Mouse (Mus musculus) adipocyte (in vitro differentiated cells): Measurements from ENCODE around the gene Cyp4a31.
"Not testable (repeated sequence)": the region's sequence is repeated elsewhere in the genome, so short reads cannot be mapped to it uniquely, and the experiment has no call there.

Experiments used
- DNase-seq: peaks from one replicate; pipeline ENCODE4 v3.0.0-alpha.2; 2016; ENCODE audit warnings: low spot score

Gene Cyp4a31

DNA sequence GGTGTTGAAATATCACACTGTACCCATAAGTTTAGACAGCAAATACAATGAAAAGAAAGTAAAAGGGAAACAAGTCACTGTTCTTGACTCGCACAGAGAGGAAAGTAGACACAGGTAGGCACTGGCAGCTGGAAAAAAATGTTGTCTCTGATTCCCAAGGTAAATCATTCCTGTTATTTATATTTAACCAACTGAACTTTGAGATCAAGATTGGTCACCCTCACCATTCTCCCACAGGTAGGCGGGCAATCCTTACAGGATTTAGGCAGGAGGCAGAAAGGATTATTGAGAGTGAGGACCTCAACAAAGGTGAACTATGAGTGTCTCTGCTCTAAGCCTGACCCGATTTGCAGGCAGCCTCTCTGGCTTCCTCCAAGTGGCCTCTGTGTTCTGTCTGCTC lies at the start of gene Cyp4a31:
Gene Cyp4a31 (plus strand): TSS at position 249 of the 400 bp plus-strand sequence.
- no peak for DNase-seq

DNA sequence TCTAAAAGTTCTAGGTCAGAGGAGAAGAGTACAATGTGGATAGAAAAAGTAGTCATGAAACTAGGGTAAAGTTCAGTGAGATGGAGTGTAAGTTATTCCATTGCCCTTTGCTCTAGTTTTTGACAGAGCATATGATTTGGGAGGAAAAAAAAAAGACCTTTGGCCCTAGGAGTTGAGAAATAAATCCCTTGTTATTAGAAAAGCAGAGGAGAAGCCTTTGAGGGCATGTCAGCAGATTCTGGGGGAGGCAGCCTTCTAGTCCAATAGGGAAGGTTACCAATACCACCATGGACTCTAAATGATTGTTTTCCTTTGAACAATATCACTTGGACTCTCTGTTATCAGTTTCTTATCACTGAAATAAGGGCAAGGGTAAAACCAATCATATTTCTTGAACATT lies 49.5 kb upstream of the Cyp4a31 start:
- DNase-seq, result peak; percentile 17

GRCm38 (mm10) chr4:115518000-115518399 lies 45.4 kb upstream of the Cyp4a31 start, which contains the start of gene Cyp4a10:
TSS of gene Cyp4a10 (plus strand) at chr4:115518264.
- DNase-seq, result not testable (repeated sequence)

DNA sequence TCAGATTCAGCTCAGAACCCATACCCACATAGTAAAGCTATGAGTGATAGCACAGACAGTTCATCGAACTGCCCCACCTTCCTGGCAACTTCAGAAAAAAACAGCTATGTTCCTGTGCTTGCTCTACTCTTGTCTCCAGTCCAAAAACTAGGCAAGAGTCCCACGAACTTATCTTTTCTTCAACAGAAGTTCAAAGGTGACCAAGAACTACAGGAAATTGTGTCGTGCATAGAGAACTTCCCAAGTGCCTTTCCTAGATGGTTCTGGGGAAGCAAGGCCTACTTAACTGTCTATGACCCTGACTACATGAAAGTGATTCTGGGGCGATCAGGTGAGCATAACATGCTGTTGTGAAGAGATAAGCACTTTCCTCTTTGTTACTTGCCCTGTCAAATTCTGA lies 44.0 kb upstream of the Cyp4a31 start:
- no peak for DNase-seq

GRCm38 (mm10) chr4:115521766-115522165 lies 41.7 kb upstream of the Cyp4a31 start:
- no peak for DNase-seq

DNA sequence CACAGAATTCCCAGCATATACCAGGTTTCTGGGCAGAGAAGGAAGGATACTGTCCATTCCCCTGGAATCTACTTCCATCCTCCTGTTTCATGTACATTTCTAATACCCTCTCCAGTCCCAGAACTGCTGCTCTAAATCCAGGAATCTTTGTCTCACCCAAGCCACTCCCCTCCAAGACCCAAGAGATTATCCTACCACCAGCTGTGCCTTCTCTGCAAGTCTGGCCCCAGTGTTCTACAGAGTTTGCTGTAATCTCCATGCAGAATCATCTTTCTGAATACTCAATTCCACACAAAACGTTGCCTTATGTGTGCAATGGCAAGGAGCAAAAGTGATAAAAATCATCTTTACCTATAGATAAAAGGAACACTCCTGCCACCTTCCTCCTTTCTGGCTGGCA lies 18.3 kb upstream of the Cyp4a31 start:
- DNase-seq, result no peak

DNA sequence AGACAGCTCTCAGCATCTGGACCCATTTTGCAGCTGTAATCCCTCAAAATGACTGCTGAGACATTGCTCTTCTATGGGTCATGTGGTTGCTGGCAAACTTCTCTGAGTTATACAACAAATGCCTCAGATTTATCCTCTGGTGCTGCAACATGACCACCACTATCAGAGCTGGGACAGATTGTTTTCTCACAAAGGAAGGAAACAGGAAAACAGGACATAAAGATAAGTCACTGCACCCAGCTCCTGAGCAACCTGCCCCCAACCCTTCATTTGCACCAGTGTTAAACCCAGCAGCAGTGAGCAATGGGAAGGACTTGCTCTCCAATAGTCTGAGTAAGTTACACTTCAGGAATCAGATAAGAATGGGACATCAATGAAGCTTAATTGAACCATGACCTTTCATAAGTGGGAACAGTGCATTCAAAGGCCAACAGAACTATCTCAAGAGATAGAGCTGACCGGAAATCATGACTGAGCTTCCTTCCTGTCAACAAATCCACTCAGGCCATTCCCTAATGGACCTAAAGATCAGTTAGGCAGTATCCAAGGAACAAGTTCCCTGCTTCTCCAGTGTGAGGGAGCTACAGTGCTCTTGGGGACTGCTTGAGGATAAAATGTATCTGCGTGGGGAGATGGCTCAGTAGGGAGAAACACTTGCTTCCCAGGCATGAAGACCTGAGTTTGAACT lies 17.2 kb upstream of the Cyp4a31 start:
- DNase-seq, result no peak

DNA sequence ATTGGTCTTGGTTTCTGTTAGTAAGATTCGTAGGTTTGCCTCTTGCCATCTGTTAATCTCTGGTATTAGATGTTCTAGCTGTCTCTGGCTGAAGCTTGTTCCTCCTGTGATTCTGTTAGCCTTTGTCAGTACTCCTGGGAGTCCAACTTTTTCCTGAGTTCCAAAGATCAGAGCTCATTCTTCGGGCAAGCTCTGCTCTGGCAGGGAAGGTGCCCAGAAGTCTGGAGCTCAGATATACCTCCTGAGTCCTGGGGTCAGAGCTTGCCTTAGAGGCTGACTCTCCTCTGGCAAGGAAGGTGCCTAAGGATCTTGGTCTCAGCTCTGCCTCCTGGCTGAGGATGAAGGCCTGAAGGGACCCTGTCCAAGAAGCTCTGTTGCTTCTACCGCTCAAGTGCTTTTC lies 10.7 kb upstream of the Cyp4a31 start:
- no peak for DNase-seq

- DNase-seq, result peak; percentile 14
Measured at GRCm38 (mm10) chr4:115555513-115555912, 7.9 kb upstream of the Cyp4a31 start.

DNA sequence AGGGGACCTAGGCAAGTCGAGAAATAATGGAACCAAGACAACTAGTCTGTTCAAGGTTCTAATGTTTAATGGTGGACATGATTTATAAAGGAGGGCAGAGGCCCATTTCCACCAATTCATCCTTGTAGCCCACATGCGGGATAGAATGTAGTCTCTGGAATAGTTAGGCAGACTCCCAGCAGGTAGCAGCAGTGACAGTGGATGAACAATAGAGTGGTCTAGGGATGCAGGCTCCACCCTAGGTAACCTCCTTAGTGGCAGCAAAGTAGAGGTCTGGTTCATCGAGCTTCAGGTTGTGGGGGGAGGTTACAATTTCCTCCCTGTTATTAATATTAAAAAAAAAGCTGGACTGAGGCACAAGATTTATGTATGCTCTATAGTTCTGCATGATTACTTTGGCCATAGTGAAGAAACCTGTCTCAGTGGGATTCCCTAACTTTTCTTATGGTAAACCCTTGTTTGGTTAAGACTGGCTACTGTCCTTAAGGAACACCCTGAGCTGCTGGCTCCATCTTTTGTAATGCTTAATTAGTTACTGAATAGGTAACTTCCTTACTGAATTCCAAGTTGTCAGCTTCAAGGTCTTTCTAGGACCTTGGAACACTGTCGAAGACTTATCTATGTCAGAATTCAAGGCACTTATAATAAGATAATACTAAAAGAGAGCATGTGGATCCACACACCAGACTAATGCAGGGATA lies 5.4 kb upstream of the Cyp4a31 start:
- DNase-seq, result no peak

- not testable (repeated sequence) for DNase-seq
Measured at GRCm38 (mm10) chr4:115561236-115561635, 2.2 kb upstream of the Cyp4a31 start.

DNA sequence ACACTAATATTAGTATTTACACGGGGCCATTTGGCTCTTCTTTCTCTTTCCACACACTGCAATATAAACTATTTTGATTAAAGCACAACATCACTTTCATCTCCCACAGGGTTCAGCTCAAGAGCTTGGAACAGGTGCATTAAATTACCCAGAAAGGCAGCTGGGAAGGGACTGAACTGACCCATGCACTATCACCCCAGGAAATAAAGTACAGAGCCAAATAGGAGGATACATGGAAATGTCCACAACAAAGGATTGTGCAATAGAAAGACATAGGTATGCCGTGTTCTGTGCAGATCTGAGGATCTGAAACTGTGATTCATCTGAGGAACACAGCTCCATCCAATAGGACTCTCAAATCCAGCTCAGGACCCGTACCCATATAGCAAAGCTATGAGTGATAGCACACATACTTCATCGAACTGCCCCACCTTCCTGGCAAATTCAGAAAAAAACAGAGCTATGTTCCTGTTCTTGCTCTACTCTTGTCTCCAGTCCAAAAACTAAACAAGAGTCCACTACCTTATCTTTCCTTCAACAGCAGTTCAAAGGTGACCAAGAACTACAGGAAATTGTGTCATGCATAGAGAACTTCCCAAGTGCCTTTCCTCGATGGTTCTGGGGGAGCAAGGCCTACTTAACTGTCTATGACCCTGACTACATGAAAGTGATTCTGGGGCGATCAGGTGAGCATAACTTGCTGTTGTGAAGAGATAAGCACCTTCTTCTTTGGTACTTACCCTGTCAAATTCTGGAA lies 1.2 kb downstream of the Cyp4a31 start:
- not testable (repeated sequence) for DNase-seq

GRCm38 (mm10) chr4:115575255-115575654 lies 11.8 kb downstream of the Cyp4a31 start:
- DNase-seq, result no peak

DNA sequence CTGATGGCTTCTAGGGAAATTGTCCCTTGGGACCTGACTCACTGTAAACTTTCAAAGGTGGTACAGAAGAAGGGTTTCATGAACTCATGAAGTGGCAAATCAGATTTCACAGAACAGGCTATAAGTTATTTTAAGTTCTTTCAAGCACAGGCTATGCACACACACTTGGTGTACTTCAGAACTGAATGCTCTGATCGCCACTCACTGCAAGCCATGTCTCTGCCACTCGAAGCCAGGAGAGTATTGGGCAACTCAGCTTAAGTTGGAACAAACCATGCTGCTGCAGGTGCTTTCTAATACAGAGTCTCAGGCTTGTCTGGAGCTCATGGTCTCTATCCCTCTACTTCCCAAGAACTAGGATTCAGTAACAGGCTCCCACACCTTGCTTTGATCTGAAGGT lies 12.3 kb downstream of the Cyp4a31 start:
- no peak for DNase-seq

- no peak for DNase-seq
Measured at GRCm38 (mm10) chr4:115583036-115583435, 19.6 kb downstream of the Cyp4a31 start.

DNA sequence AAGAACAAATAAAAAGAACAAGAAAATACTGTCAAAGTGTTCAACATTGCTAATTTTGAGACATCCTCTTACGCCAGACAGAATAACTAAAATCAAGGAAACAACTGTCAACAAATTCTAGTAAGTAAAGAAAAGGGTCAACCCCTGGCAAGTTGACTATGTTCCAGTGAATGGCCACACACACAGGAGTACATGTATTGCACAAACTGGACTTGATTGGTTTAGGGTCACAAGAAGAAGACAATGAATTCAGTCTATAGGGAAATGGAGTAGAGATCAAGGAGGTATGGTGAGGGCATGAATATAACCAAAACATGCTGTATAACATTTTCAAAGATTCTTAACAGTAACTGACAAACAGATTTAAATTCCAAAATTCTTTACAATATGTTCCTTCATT lies 32.9 kb downstream of the Cyp4a31 start:
- DNase-seq, result peak; percentile 24

- DNase-seq, result peak; percentile 30
Measured at GRCm38 (mm10) chr4:115596824-115597336, 33.4 kb downstream of the Cyp4a31 start.

DNA sequence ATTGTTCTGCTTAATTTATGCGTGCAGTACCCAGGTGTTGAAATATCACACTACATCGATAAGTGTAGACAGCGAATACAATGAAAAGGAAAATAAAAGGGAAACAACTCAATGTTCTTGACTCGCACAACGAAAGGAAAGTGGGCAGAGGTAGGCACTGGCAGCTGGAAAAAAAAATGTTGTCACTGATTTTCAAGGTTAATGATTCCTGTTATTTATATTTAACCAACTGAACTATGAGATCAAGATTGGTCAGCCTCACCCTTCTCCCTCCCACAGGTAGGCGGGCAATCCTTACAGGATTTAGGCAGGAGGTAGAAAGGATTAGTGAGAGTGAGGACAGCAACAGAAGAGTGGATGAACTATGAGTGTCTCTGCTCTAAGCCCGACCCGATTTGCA lies 37.2 kb downstream of the Cyp4a31 start, which contains the start of gene Cyp4a32:
Gene Cyp4a32 (plus strand): TSS at position 359 of the 400 bp plus-strand sequence.
- DNase-seq, result not testable (repeated sequence)

GRCm38 (mm10) chr4:115614005-115614404 lies 50.6 kb downstream of the Cyp4a31 start:
- DNase-seq, result no peak

- DNase-seq, result not testable (repeated sequence)
Measured at GRCm38 (mm10) chr4:115625560-115625959, 62.1 kb downstream of the Cyp4a31 start.
